Mouse (Mus musculus) liver, embryonic 15.5 days (tissue): ENCODE results near the gene 1110004F10Rik. TPM values are rescaled to one million over a fixed set of nuclear protein-coding genes. Genes with fewer than 3 reads are reported as not detected.

ENCODE experiments used
- ATAC-seq: fragments of 200-750 bp; cut with Nextera tagmentation; 2 replicates; pipeline ENCODE4 v1.8.0; 2017; ENCODE audit warnings: moderate number of reproducible peaks, mild to moderate bottlenecking, moderate library complexity; ENCODE audit not compliant: insufficient read depth
- H3K27ac ChIP-seq: fragments of 300-500 bp; sonication (generic); replicated peaks from 2 replicates; pipeline ENCODE4 v1.5.1; 2015; ENCODE audit warnings: mild to moderate bottlenecking, inconsistent platforms
- H3K27me3 ChIP-seq: fragments of 300-500 bp; sonication (generic); 2 replicates; pipeline ENCODE4 v1.6.1; 2015; ENCODE audit warnings: mild to moderate bottlenecking, inconsistent platforms
- H3K36me3 ChIP-seq: fragments of 300-500 bp; sonication (generic); replicated peaks from 2 replicates; pipeline ENCODE4 v1.6.1; 2015; ENCODE audit warnings: moderate library complexity, mild to moderate bottlenecking, inconsistent platforms
- H3K4me1 ChIP-seq: fragments of 300-500 bp; sonication (generic); replicated peaks from 2 replicates; pipeline ENCODE4 v1.6.1; 2015; ENCODE audit warnings: inconsistent platforms
- H3K4me2 ChIP-seq: fragments of 300-500 bp; sonication (generic); 2 replicates; pipeline ENCODE4 v1.6.1; 2015; ENCODE audit warnings: moderate library complexity, mild to moderate bottlenecking, inconsistent platforms
- H3K4me3 ChIP-seq: fragments of 300-500 bp; sonication (generic); replicated peaks from 2 replicates; pipeline ENCODE4 v1.5.1; 2015; ENCODE audit warnings: mild to moderate bottlenecking, inconsistent platforms
- H3K9ac ChIP-seq: fragments of 300-500 bp; sonication (generic); 2 replicates; pipeline ENCODE4 v1.6.1; 2015; ENCODE audit warnings: moderate library complexity, mild to moderate bottlenecking, inconsistent platforms
- H3K9me3 ChIP-seq: fragments of 300-500 bp; sonication (generic); replicated peaks from 2 replicates; pipeline ENCODE4 v1.6.1; 2016; ENCODE audit warnings: inconsistent platforms
- WGBS: fragments of 180-500 bp; shearing (Covaris S2); methylation state at CpG from one replicate; pipeline ENCODE4 v1.1.7; 2015; ENCODE audit warnings: mixed read lengths; ENCODE audit not compliant: insufficient replicate concordance; 5-methylcytosine and 5-hydroxymethylcytosine counted together
- polyA plus RNA-seq: library from polyadenylated mRNA; unstranded; fragments of >200 nt; fragmentation: Nextera tagmentation; extraction: Ambion mirVana; gene quantifications from 2 replicates; pipeline ENCODE4 v1.2.1, GENCODE M21; 2015

1110004F10Rik gene
- polyA plus RNA-seq, 1 experiment from 2014 or later, result 94.2 TPM

DNA sequence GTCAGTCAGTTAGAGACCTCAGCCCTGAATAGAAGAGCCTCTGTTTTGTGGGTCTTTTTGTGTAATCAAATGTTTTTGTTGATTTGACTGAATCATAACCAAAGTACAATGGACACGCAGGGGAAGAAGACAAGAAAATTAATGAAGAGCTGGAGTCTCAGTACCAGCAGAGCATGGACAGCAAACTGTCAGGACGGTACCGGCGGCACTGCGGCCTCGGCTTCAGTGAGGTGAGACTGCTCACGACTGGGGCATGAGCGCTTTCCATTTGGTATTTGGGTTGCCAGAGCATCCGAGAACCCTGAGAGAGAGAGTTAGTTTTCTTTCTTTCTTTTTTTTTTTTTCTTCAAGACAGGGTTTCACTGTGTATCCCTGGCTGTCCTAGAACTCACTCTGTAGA is 63.9 kb downstream of the 1110004F10Rik start:
- H3K4me2 ChIP-seq, result no peak overlapping the region
- H3K36me3 ChIP-seq, result peaks cover 65% of the 10 kb centered on the region
- no peak overlapping the region for H3K4me3 ChIP-seq
- H3K27me3 ChIP-seq, result no peaks in the 10 kb centered on the region
- no peaks in the 10 kb centered on the region; the same call in 1 of the 2 replicates for H3K4me1 ChIP-seq
- H3K9ac ChIP-seq, result no peak overlapping the region
- no peaks in the 10 kb centered on the region for H3K9me3 ChIP-seq
- no peak for ATAC-seq
- 86% methylated on average over 9 of the region's 9 CpGs for WGBS
- no peak overlapping the region for H3K27ac ChIP-seq

GRCm38 (mm10) chr7:116110661-116111060 is 71.5 kb downstream of the 1110004F10Rik start:
- Histone ChIP-seq H3K4me3 (no peak overlapping the region), H3K27me3 (no peaks in the 10 kb centered on the region), H3K27ac (no peak overlapping the region), H3K9me3 (no peaks in the 10 kb centered on the region), H3K4me2 (no peak overlapping the region), H3K9ac (no peak overlapping the region), H3K36me3 (peaks cover 12% of the 10 kb centered on the region), H3K4me1 (no peaks in the 10 kb centered on the region)
- 60% methylated on average over 3 of the region's 3 CpGs for WGBS
- no peak for ATAC-seq

DNA sequence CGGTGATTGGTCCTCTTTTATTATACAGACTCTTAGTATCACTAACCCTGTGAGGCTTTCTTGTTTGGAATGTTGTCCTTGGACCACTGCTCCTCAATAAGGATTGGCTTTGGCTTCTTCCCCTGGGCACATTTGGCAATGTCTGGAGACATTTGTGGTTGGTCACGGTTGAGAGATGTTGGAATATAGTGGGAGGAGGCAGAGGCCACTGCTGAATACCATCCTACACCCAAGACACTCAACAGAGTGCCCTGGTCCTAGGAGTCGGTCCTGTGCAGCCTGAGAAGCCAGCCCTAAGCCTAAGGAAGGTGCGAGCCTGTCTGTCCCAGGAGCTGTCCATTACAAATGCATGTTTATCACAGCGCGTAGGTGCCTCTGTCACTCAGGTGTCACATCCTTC is 72.3 kb downstream of the 1110004F10Rik start:
- no peaks in the 10 kb centered on the region for H3K9me3 ChIP-seq
- no peak overlapping the region for H3K27ac ChIP-seq
- 0 out of 2 replicates have a peak, but pooled peaks cover 4% of the 10 kb centered on the region for H3K36me3 ChIP-seq
- no peaks in the 10 kb centered on the region for H3K27me3 ChIP-seq
- H3K4me1 ChIP-seq, result no peaks in the 10 kb centered on the region
- 71% methylated on average over 6 of the region's 6 CpGs for WGBS
- H3K4me3 ChIP-seq, result no peak overlapping the region
- no peak overlapping the region for H3K4me2 ChIP-seq
- H3K9ac ChIP-seq, result no peak overlapping the region
- ATAC-seq, result no peak

GRCm38 (mm10) chr7:116115216-116115930 is 76.2 kb downstream of the 1110004F10Rik start:
- no peak for ATAC-seq
- H3K4me2 ChIP-seq, result no peak overlapping the region
- H3K4me3 ChIP-seq, result no peak overlapping the region
- no peaks in the 10 kb centered on the region for H3K9me3 ChIP-seq
- H3K36me3 ChIP-seq, result no peaks in the 10 kb centered on the region
- no peak overlapping the region for H3K27ac ChIP-seq
- no peaks in the 10 kb centered on the region for H3K27me3 ChIP-seq
- no peaks in the 10 kb centered on the region for H3K4me1 ChIP-seq
- WGBS, result 63% methylated on average over 12 of the region's 12 CpGs
- H3K9ac ChIP-seq, result no peak overlapping the region

DNA sequence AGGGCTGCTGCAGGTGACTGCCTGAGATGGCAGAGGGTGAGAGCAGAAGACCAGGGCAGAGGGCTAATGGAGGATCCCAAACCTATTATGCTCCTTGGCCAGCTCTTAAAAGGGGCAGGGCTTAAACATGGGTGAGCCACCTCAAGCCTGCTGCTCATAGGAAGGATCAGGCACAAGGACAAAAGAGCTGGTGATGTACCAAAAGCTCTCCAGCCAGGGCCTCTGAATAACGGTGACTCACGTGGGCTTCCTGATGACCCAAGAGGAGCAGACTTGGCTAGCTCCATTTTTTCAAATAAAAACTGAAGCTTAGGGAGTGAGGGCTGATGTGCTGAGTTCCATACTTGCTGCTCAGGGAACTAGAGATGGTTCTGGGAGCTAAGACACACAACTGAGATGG is 76.8 kb downstream of the 1110004F10Rik start:
- Histone ChIP-seq H3K27me3 (no peaks in the 10 kb centered on the region), H3K27ac (no peak overlapping the region), H3K9me3 (no peaks in the 10 kb centered on the region), H3K4me1 (no peaks in the 10 kb centered on the region), H3K4me2 (no peak overlapping the region), H3K4me3 (no peak overlapping the region), H3K36me3 (no peaks in the 10 kb centered on the region), H3K9ac (no peak overlapping the region)
- 64% methylated on average over 2 of the region's 2 CpGs for whole genome bisulfite sequencing
- no peak for ATAC-seq

GRCm38 (mm10) chr7:116119306-116119857 is 80.2 kb downstream of the 1110004F10Rik start:
- H3K36me3 ChIP-seq, result no peaks in the 10 kb centered on the region
- no peak for ATAC-seq
- H3K27me3 ChIP-seq, result no peaks in the 10 kb centered on the region
- H3K4me3 ChIP-seq, result no peak overlapping the region
- no peak overlapping the region for H3K4me2 ChIP-seq
- no peak overlapping the region for H3K9ac ChIP-seq
- WGBS, result 74% methylated on average over 1 of the region's 1 CpGs
- H3K4me1 ChIP-seq, result no peaks in the 10 kb centered on the region
- no peak overlapping the region for H3K27ac ChIP-seq
- no peaks in the 10 kb centered on the region for H3K9me3 ChIP-seq

- Histone ChIP-seq H3K9ac (no peak overlapping the region), H3K36me3 (no peaks in the 10 kb centered on the region), H3K27ac (no peak overlapping the region), H3K27me3 (no peaks in the 10 kb centered on the region), H3K9me3 (no peaks in the 10 kb centered on the region), H3K4me3 (no peak overlapping the region), H3K4me1 (no peaks in the 10 kb centered on the region), H3K4me2 (no peak overlapping the region)
- no peak for ATAC-seq
- 59% methylated on average over 4 of the region's 4 CpGs for WGBS
These were observed 81.5 kb downstream of the 1110004F10Rik start for GRCm38 (mm10) chr7:116120737-116121136.

- no peak overlapping the region for H3K4me3 ChIP-seq
- H3K9ac ChIP-seq, result no peak overlapping the region
- no peaks in the 10 kb centered on the region for H3K36me3 ChIP-seq
- no peak overlapping the region for H3K4me2 ChIP-seq
- H3K4me1 ChIP-seq, result no peaks in the 10 kb centered on the region
- no peaks in the 10 kb centered on the region for H3K9me3 ChIP-seq
- no peak for ATAC-seq
- H3K27ac ChIP-seq, result no peak overlapping the region
- 61% methylated on average over 11 of the region's 11 CpGs for WGBS
- H3K27me3 ChIP-seq, result no peaks in the 10 kb centered on the region
These were observed 82.0 kb downstream of the 1110004F10Rik start for GRCm38 (mm10) chr7:116121202-116121601.

- Histone ChIP-seq H3K9ac (no peak overlapping the region), H3K4me2 (no peak overlapping the region), H3K27me3 (no peaks in the 10 kb centered on the region), H3K27ac (no peak overlapping the region), H3K9me3 (no peaks in the 10 kb centered on the region), H3K4me1 (no peaks in the 10 kb centered on the region), H3K36me3 (no peaks in the 10 kb centered on the region), H3K4me3 (no peak overlapping the region)
- 64% methylated on average over 13 of the region's 13 CpGs for WGBS
- ATAC-seq, result no peak
These were observed 83.9 kb downstream of the 1110004F10Rik start for GRCm38 (mm10) chr7:116122981-116123596.

GRCm38 (mm10) chr7:116123597-116123985 is 84.4 kb downstream of the 1110004F10Rik start:
- Histone ChIP-seq H3K9me3 (no peaks in the 10 kb centered on the region), H3K27me3 (no peaks in the 10 kb centered on the region), H3K4me2 (no peak overlapping the region), H3K36me3 (no peaks in the 10 kb centered on the region), H3K27ac (no peak overlapping the region), H3K9ac (no peak overlapping the region), H3K4me3 (no peak overlapping the region), H3K4me1 (no peaks in the 10 kb centered on the region)
- 64% methylated on average over 2 of the region's 2 CpGs for WGBS
- no peak for ATAC-seq

DNA sequence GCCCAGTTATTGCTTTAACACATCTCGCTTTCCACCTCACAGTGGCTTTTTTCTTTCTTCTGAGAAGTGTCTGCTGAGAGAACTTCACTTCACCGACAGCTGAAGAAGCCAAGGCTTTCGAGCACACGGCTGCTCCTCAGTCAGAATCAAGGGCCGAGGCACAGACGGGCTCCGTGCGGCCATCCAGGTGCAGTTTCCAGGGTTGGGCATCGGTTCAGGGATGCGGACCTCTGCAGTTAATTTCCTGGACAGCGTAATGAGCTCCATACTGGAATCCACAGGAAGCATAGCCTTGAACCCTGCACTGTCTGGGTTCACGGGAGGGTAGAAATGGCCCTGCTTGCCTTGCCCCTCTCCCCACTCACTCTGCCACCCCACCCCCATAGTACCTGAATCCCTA is 84.9 kb downstream of the 1110004F10Rik start:
- no peak for ATAC-seq
- Histone ChIP-seq H3K27ac (no peak overlapping the region), H3K4me1 (no peaks in the 10 kb centered on the region), H3K9me3 (no peaks in the 10 kb centered on the region), H3K9ac (no peak overlapping the region), H3K4me2 (no peak overlapping the region), H3K4me3 (no peak overlapping the region), H3K27me3 (no peaks in the 10 kb centered on the region), H3K36me3 (no peaks in the 10 kb centered on the region)
- WGBS, result 73% methylated on average over 12 of the region's 12 CpGs
